Mouse (Mus musculus): Measurements from ENCODE around the gene Hint1. TPM values are rescaled to one million over a fixed set of nuclear protein-coding genes. Genes with fewer than 3 reads are reported as not detected.
"Not testable (repeated sequence)": the region's sequence is repeated elsewhere in the genome, so short reads cannot be mapped to it uniquely, and the experiment has no call there.

Hint1 gene
- polyA plus RNA-seq, 1 experiment from 2014 or later = 634 TPM

DNA sequence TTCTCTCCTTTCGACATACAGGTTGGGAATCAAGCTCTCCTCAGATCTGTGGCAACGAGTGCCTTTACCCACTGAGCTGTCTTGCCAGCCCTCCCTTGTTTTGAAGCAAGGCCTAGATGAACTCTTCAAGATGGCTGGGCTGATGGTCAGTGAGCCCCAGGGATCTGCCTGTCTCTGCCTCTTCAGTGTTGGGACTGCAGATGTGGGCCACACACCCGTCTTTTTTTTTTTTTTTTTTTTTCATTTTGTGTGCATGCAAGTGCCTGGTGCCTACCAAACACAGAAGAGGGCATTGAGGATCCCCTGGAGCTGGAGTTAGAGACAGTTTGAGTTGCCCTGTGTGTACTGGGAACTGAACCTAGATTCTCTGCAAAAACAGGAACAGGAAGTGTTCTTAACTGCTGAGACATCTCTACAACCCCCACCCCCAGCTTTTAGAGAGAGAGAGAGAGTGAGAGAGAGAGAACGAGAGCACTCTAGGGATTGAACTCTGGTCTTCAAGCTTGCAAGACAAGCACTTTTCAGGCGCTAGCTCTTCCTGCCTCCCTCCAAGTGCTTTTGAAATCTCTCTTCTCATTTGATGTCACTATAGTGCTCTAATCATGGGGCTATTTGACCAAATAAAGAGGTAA, 18.1 kb downstream of the Hint1 start:
- H3K27ac ChIP-seq (ENCODE audit: low read length) = peak overlapping the region; percentile 8; the same call in 1 of the 2 replicates
- 71% methylated on average over 5 of the region's 5 CpGs for WGBS

DNA sequence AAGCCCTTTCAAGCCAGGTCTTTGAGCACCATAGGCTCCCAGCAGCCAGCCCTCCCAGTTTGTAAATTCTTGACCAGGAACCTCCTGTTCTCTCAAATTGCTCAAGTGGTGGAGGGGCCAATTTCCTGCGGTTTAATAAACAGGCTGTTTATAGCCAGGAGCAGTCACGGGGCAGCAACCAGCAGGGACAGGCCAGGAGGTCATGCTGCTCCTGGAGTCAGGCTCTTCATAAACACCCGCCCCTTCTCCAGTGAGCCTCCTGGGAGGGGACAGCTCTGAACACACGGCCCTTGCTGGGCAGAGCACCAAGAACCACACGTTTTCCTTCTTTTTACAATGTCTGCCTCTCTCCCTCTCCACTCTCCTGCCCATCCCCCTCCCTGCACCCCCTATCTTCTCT, 18.8 kb downstream of the Hint1 start:
- Histone ChIP-seq H3K9ac (ENCODE audit: low read length) (no peak overlapping the region), H3K27me3 (ENCODE audit: control insufficient read depth, insufficient read depth, low read length) (no peaks in the 10 kb centered on the region), H3K27ac (ENCODE audit: low read length) (peak overlapping the region; percentile 26), H3K4me1 (ENCODE audit: control insufficient read depth, insufficient read depth, low read length) (peaks cover 10% of the 10 kb centered on the region), H3K9me3 (replicated peaks; ENCODE audit: control insufficient read depth, low read length) (no peaks in the 10 kb centered on the region), H3K36me3 (ENCODE audit: control insufficient read depth, insufficient read depth, low read length) (no peaks in the 10 kb centered on the region), H3K4me2 (ENCODE audit: low read depth, low read length) (no peak overlapping the region), H3K4me3 (replicated peaks; ENCODE audit: low read length) (no peak overlapping the region)
- ATAC-seq (ENCODE audit: insufficient read depth, low FRiP score) = peak; percentile 45; the same call in 1 of the 2 replicates
- 18% methylated on average over 5 of the region's 5 CpGs for WGBS

More for the DNA sequence above, 18.1 kb downstream of the Hint1 start:
- no peak for ATAC-seq (ENCODE audit: insufficient read depth, low FRiP score)
- no peaks in the 10 kb centered on the region for H3K36me3 ChIP-seq (ENCODE audit: control insufficient read depth, insufficient read depth, low read length)
- H3K4me3 ChIP-seq (replicated peaks; ENCODE audit: low read length) = no peak overlapping the region
- peaks cover 10% of the 10 kb centered on the region for H3K4me1 ChIP-seq (ENCODE audit: control insufficient read depth, insufficient read depth, low read length)
- H3K4me2 ChIP-seq (ENCODE audit: low read depth, low read length) = no peak overlapping the region
- H3K27me3 ChIP-seq (ENCODE audit: control insufficient read depth, insufficient read depth, low read length) = no peaks in the 10 kb centered on the region
- H3K9ac ChIP-seq (ENCODE audit: low read length) = no peak overlapping the region
- H3K9me3 ChIP-seq (replicated peaks; ENCODE audit: control insufficient read depth, low read length) = no peaks in the 10 kb centered on the region

DNA sequence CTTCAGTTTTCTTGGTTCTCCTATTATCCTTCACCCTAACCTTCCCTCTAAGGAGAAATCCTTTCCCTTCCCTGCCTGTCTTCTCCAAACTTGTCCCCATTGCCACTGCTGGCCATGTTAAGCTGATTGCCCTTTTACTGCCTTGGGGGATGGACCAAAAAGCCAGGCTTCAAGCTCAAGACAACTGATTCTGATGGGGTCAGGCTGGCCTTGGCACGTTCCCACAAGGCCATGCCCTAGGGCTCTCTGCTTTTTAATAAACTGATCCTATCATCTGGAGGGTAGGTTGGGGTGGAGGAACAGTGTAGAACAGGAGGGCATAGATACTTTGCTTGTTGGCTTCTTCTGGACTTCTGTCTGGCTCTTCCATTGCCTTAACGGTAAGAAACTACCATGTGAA, 19.2 kb downstream of the Hint1 start:
- peak overlapping the region; percentile 26; the same call in 1 of the 2 replicates for H3K27ac ChIP-seq (ENCODE audit: low read length)

GRCm38 (mm10) chr11:54887927-54888326, 21.7 kb downstream of the Hint1 start:
- no peak overlapping the region for H3K4me3 ChIP-seq (replicated peaks; ENCODE audit: low read length)

More for the DNA sequence above, 19.2 kb downstream of the Hint1 start:
- Histone ChIP-seq H3K9me3 (replicated peaks; ENCODE audit: control insufficient read depth, low read length) (no peaks in the 10 kb centered on the region), H3K4me1 (ENCODE audit: control insufficient read depth, insufficient read depth, low read length) (peaks cover 10% of the 10 kb centered on the region), H3K4me3 (replicated peaks; ENCODE audit: low read length) (no peak overlapping the region), H3K27me3 (ENCODE audit: control insufficient read depth, insufficient read depth, low read length) (no peaks in the 10 kb centered on the region), H3K9ac (ENCODE audit: low read length) (no peak overlapping the region), H3K36me3 (ENCODE audit: control insufficient read depth, insufficient read depth, low read length) (no peaks in the 10 kb centered on the region), H3K4me2 (ENCODE audit: low read depth, low read length) (no peak overlapping the region)
- ATAC-seq (ENCODE audit: insufficient read depth, low FRiP score) = no peak
- WGBS = 85% methylated on average over 2 of the region's 2 CpGs

DNA sequence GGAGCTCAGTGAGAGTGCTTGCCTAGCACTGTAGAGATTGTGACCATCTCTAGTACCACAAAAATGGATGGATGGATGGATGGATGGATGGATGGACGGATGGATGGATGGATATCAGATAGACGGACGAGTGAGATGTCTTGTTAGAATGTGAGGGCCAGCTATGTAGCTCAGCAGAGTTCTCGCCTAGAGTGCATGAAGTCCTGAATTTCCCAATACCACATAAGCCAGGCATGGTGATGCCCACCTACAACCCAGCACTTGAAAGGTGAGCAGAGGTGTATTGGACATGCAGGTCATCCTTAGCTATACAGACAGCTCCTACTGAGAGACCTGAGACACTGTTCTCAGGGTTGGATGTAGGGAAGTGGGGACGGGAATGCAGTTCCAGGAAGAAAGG, 25.2 kb downstream of the Hint1 start:
- Histone ChIP-seq H3K4me2 (ENCODE audit: low read depth, low read length) (no peak overlapping the region), H3K9ac (ENCODE audit: low read length) (no peak overlapping the region), H3K36me3 (ENCODE audit: control insufficient read depth, insufficient read depth, low read length) (no peaks in the 10 kb centered on the region), H3K27ac (ENCODE audit: low read length) (no peak overlapping the region), H3K4me3 (replicated peaks; ENCODE audit: low read length) (no peak overlapping the region), H3K9me3 (replicated peaks; ENCODE audit: control insufficient read depth, low read length) (no peaks in the 10 kb centered on the region), H3K27me3 (ENCODE audit: control insufficient read depth, insufficient read depth, low read length) (no peaks in the 10 kb centered on the region), H3K4me1 (ENCODE audit: control insufficient read depth, insufficient read depth, low read length) (no peaks in the 10 kb centered on the region)
- WGBS = 82% methylated on average over 5 of the region's 5 CpGs
- ATAC-seq (ENCODE audit: insufficient read depth, low FRiP score) = no peak

More at GRCm38 (mm10) chr11:54887927-54888326, 21.7 kb downstream of the Hint1 start:
- no peaks in the 10 kb centered on the region for H3K36me3 ChIP-seq (ENCODE audit: control insufficient read depth, insufficient read depth, low read length)
- no peaks in the 10 kb centered on the region for H3K9me3 ChIP-seq (replicated peaks; ENCODE audit: control insufficient read depth, low read length)
- H3K4me1 ChIP-seq (ENCODE audit: control insufficient read depth, insufficient read depth, low read length) = peaks cover 5% of the 10 kb centered on the region
- H3K4me2 ChIP-seq (ENCODE audit: low read depth, low read length) = no peak overlapping the region
- ATAC-seq (ENCODE audit: insufficient read depth, low FRiP score) = no peak
- no peak overlapping the region for H3K9ac ChIP-seq (ENCODE audit: low read length)
- no peaks in the 10 kb centered on the region for H3K27me3 ChIP-seq (ENCODE audit: control insufficient read depth, insufficient read depth, low read length)
- 64% methylated on average over 6 of the region's 6 CpGs for WGBS
- no peak overlapping the region for H3K27ac ChIP-seq (ENCODE audit: low read length)

- H3K4me3 ChIP-seq (replicated peaks; ENCODE audit: low read length) = no peak overlapping the region
Observed at GRCm38 (mm10) chr11:54892091-54892490, 25.9 kb downstream of the Hint1 start.

GRCm38 (mm10) chr11:54894589-54894988, 28.4 kb downstream of the Hint1 start:
- ATAC-seq (ENCODE audit: insufficient read depth, low FRiP score) = no peak

More at GRCm38 (mm10) chr11:54892091-54892490, 25.9 kb downstream of the Hint1 start:
- H3K36me3 ChIP-seq (ENCODE audit: control insufficient read depth, insufficient read depth, low read length) = no peaks in the 10 kb centered on the region
- H3K9ac ChIP-seq (ENCODE audit: low read length) = no peak overlapping the region
- H3K4me2 ChIP-seq (ENCODE audit: low read depth, low read length) = no peak overlapping the region
- H3K27me3 ChIP-seq (ENCODE audit: control insufficient read depth, insufficient read depth, low read length) = no peaks in the 10 kb centered on the region
- H3K27ac ChIP-seq (ENCODE audit: low read length) = no peak overlapping the region
- ATAC-seq (ENCODE audit: insufficient read depth, low FRiP score) = no peak
- 43% methylated on average over 7 of the region's 7 CpGs for WGBS
- no peaks in the 10 kb centered on the region for H3K4me1 ChIP-seq (ENCODE audit: control insufficient read depth, insufficient read depth, low read length)
- no peaks in the 10 kb centered on the region for H3K9me3 ChIP-seq (replicated peaks; ENCODE audit: control insufficient read depth, low read length)

DNA sequence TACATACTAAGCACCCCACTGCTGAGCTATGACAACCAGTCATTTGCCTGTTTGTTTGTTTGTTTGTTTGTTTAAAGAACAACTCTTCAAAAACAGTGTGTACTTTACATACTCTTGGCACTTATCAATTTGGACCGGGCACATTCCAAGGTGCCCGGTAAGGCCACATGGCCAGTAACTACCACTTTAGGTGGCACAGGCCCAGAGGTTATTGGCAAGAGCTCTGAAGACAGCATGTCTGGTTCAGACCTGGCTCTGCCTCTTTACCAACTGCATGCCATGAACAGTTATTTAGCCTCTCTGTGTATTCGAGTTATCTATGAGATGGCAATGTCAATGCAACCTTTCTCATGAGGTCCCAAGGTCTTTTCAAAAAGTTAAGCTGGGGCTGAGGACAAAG, 30.5 kb downstream of the Hint1 start:
- H3K27ac ChIP-seq (ENCODE audit: low read length); H3K4me2 ChIP-seq (ENCODE audit: low read depth, low read length); H3K4me3 ChIP-seq (replicated peaks; ENCODE audit: low read length); H3K9me3 ChIP-seq (replicated peaks; ENCODE audit: control insufficient read depth, low read length); H3K9ac ChIP-seq (ENCODE audit: low read length); H3K27me3 ChIP-seq (ENCODE audit: control insufficient read depth, insufficient read depth, low read length); ATAC-seq (ENCODE audit: insufficient read depth, low FRiP score); H3K4me1 ChIP-seq (ENCODE audit: control insufficient read depth, insufficient read depth, low read length); H3K36me3 ChIP-seq (ENCODE audit: control insufficient read depth, insufficient read depth, low read length): not testable (repeated sequence)
- 88% methylated on average over 3 of the region's 3 CpGs for WGBS

More at GRCm38 (mm10) chr11:54894589-54894988, 28.4 kb downstream of the Hint1 start:
- H3K9me3 ChIP-seq (replicated peaks; ENCODE audit: control insufficient read depth, low read length) = no peaks in the 10 kb centered on the region
- no peaks in the 10 kb centered on the region for H3K36me3 ChIP-seq (ENCODE audit: control insufficient read depth, insufficient read depth, low read length)
- WGBS = 52% methylated on average over 9 of the region's 9 CpGs
- no peak overlapping the region for H3K27ac ChIP-seq (ENCODE audit: low read length)
- no peak overlapping the region for H3K9ac ChIP-seq (ENCODE audit: low read length)
- no peak overlapping the region for H3K4me2 ChIP-seq (ENCODE audit: low read depth, low read length)
- H3K4me3 ChIP-seq (replicated peaks; ENCODE audit: low read length) = no peak overlapping the region
- no peaks in the 10 kb centered on the region for H3K27me3 ChIP-seq (ENCODE audit: control insufficient read depth, insufficient read depth, low read length)
- no peaks in the 10 kb centered on the region for H3K4me1 ChIP-seq (ENCODE audit: control insufficient read depth, insufficient read depth, low read length)

DNA sequence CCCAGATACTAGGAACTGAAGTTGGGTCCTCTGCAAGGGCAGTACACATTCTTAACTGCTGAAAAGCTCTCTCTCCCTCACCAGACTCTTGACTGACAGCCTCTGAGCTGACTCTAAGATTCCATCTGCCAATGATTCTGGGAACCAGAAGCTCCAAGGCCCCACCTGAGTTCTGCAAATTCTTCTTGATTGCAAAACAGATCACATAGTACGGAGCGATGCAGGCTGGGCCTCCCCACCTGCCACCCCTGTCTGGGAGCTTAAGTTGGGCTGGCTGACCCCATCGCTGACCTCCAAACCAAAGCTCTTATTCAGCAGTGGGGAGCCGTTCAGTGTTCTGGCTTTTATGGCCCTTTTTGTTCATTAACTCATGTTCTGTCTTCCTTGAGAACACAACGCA, 31.3 kb downstream of the Hint1 start:
- Histone ChIP-seq H3K4me3 (replicated peaks; ENCODE audit: low read length) (no peak overlapping the region), H3K4me2 (ENCODE audit: low read depth, low read length) (no peak overlapping the region), H3K4me1 (ENCODE audit: control insufficient read depth, insufficient read depth, low read length) (no peaks in the 10 kb centered on the region), H3K27me3 (ENCODE audit: control insufficient read depth, insufficient read depth, low read length) (no peaks in the 10 kb centered on the region), H3K36me3 (ENCODE audit: control insufficient read depth, insufficient read depth, low read length) (no peaks in the 10 kb centered on the region), H3K9me3 (replicated peaks; ENCODE audit: control insufficient read depth, low read length) (no peaks in the 10 kb centered on the region), H3K9ac (ENCODE audit: low read length) (no peak overlapping the region), H3K27ac (ENCODE audit: low read length) (no peak overlapping the region)
- no peak for ATAC-seq (ENCODE audit: insufficient read depth, low FRiP score)
- 57% methylated on average over 5 of the region's 5 CpGs for WGBS
